Mouse (Mus musculus): Measurements from ENCODE around the gene Hoxd3.

Gene Hoxd3

DNA sequence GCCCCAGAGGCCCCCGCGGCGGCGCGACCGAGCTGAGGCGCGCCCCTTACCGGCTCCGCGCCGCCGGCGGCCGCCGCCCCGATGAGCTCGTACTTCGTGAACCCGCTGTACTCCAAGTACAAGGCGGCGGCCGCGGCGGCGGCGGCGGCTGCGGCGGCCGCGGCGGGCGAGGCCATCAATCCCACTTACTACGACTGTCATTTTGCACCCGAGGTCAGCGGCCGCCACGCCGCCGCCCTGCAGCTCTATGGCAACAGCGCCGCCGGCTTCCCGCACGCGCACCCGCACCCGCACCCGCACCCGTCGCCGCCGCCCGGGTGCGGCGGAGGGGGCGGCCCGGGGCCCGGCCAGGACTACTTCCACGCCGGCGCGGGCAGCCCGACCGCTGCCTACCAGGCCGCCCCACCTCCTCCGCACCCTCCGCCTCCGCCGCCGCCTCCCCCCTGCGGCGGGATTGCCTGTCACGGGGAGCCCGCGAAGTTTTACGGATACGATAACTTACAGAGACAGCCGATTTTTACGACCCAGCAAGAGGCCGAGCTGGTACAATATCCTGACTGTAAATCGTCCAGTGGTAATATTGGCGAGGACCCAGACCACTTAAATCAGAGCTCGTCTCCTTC is 6.1 kb upstream of the Hoxd3 start:
- no peak for DNase-seq (ENCODE audit: low read depth, low spot score)

DNA sequence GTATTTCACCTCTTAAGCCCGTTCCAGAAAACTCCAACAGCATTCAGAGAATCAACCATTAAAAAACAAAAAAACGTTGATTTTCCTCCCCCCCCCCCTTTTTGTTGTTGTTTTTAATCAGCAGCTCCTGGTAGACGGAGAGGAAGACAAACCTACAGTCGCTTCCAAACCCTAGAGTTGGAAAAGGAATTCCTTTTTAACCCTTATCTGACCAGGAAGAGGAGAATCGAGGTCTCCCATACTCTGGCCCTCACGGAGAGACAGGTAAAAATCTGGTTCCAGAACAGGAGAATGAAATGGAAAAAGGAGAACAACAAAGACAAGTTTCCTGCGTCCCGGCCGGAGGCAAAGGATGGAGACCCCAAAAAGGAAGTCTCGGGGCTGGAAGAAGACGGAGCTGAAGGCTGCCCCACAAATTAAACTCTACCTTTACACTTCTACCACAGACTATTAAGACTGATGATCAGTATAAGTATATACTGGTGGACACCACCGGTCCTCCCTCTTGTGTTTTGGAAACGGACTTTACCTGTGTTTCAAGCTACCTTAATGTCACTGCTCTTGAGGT is 5.2 kb upstream of the Hoxd3 start:
- no peak for DNase-seq (ENCODE audit: low read depth, low spot score)

- DNase-seq (ENCODE audit: low read depth, low spot score): no peak
Measured at GRCm38 (mm10) chr2:74707599-74707998, 4.1 kb upstream of the Hoxd3 start.

DNA sequence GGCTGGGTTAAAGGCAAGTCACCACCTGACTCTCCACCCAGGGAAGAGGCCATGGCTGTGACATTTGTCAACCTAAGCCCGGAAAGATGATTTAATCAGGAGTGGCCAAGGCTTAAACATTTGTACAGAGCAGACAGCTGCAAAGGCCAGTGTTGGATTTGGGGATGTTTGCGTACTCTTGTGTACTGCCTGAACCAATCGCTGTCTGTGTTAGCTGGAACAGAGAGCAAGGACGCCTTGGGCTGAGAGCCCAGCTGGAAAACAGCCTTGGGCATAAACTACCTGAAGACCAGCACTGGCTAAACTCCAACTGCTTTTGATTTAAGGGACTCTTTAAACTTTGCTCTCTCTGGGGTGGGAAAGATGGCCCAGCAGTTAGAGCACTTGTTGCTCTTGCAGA is 3.1 kb upstream of the Hoxd3 start:
- DNase-seq (ENCODE audit: low read depth, low spot score): no peak

GRCm38 (mm10) chr2:74709465-74710419 is 2.0 kb upstream of the Hoxd3 start:
- no peak for DNase-seq (ENCODE audit: low read depth, low spot score)

DNA sequence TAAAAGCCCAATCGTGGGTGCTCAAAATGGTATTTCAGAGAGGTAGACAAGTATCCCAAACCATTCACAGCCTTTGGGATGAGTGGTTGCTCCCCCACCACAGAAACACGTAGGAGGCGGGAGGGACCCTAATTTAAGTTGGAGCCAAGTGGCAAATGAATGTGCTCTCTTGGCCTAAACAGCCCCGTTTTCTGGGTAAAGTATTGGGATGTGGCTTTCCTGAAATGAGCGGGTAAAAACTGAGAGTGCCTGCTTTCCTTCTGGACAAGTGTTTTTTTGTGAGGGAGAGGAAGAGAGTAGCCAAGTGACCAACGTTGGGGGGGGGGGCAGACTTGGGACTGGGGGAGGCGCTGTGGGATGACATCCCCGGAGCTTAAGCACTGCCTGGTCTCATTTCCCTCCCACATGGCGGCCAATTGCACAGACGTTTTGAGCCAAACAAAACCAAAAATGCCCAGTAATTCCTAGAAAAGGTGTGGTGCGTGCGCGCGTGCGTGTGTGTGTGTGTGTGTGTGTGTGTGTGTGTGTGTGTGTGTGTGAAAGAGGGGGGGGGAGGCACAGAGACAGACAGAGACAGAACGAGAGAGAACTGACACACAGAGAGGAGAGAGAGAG is 691 bp upstream of the Hoxd3 start:
- DNase-seq (ENCODE audit: low read depth, low spot score): no peak

DNA sequence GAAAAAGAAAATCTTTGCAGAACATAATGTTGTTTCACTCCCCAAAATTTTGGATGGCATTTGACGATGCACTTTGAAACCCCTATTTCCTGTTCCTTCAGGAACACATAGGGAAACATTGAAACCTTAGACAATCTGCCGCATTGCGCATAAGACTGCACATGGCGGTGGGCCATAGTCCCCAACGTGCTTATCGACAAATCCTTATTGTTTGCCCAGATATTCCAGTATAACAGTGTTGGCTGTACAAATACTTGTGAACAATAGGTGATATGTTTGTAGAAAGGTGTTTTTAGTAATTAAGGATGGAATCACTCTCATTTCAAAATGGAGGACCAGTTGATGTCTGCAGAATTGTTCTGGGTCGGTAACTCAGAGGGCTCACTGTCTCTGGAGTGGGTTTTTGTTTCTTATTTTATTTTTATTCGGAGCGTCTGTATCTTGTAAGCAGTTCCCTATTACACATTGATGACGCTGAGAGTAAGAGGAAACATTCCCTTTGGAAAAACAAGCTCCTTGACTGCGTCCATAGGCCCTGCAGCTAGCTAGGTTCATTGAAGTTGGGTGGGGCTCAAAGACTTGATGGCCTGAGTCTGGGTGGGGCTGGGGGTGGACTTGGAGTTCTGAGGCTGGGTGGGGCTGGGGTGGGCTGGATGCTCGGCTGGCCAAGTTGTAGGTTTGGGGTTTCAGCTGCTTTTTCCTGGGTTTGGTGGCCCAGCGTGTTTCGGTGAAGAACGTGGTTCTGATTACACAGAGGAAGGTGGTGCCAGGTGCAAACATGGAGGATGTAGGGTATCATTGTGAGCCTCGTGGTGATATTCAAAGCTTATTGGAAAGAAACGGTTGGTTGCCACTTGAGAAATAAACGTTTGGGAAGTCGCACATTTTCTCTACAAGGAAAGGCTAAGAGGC is 1.8 kb downstream of the Hoxd3 start:
- no peak for DNase-seq (ENCODE audit: low read depth, low spot score)

GRCm38 (mm10) chr2:74714156-74714789 is 2.5 kb downstream of the Hoxd3 start:
- no peak for DNase-seq (ENCODE audit: low read depth, low spot score)

DNA sequence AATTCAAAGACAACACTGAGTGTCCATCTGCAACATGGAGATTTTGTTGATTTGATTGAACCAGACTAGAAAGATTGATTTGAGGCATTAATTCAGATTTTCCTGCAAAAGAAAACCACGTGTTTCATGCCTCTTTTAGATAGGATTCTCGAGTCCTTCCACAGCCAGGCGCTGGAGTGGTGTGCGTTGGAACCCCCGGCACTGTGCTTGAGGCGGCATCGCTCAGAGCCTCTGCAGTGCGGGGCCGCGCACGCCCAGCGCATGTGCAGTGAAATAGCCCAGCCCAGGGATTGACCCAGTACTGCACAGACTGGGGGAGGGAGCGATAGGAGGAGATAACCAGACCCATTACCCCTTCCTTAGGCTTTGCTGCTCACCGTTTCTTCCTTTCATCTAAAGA is 3.2 kb downstream of the Hoxd3 start:
- DNase-seq (ENCODE audit: low read depth, low spot score): no peak

DNA sequence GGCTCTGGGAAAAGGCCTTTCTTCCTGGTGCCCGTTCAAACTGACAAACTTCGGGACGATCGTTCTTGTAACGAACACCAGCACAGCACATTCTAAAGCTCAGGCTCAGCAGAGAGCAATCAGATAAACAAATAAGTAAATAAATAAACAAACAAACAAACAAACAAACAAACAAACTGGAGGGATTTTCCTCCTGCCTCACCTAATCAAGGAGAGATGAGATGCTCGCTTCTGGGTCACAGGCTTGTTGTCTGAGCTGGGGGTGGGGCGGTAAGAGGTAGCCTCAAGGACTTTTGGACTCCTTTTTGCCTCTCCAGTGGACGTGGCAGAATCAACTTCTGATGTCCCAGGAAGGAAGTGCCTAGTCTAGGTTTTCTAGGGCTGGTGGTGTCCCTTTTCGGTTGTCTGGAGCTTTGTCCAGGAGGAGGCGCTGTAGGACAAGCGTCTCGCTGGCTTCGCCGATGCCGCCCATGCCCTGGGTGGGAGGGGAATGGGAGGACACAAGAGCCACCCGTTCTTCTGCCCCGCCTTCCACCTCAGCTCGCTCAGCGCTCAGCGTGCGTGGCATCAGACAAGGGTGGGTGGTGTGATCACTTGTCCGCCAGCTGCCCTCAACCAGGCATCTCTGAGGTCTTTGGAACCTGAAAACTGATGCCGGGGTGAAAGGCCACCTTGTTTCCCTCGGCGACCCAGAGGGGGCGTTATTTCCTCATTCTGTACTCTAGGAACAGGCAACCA is 3.9 kb downstream of the Hoxd3 start:
- DNase-seq (ENCODE audit: low read depth, low spot score): no peak

GRCm38 (mm10) chr2:74720384-74720783 is 8.7 kb downstream of the Hoxd3 start:
- no peak for DNase-seq (ENCODE audit: low read depth, low spot score)

- DNase-seq (ENCODE audit: low read depth, low spot score): no peak
Measured at GRCm38 (mm10) chr2:74720955-74721491, 9.3 kb downstream of the Hoxd3 start.

- no peak for DNase-seq (ENCODE audit: low read depth, low spot score)
Measured at GRCm38 (mm10) chr2:74721882-74722281, 10.2 kb downstream of the Hoxd3 start.

GRCm38 (mm10) chr2:74722949-74723348 is 11.2 kb downstream of the Hoxd3 start:
- DNase-seq (ENCODE audit: low read depth, low spot score): no peak

GRCm38 (mm10) chr2:74724244-74725015 is 12.7 kb downstream of the Hoxd3 start:
- no peak for DNase-seq (ENCODE audit: low read depth, low spot score)

DNA sequence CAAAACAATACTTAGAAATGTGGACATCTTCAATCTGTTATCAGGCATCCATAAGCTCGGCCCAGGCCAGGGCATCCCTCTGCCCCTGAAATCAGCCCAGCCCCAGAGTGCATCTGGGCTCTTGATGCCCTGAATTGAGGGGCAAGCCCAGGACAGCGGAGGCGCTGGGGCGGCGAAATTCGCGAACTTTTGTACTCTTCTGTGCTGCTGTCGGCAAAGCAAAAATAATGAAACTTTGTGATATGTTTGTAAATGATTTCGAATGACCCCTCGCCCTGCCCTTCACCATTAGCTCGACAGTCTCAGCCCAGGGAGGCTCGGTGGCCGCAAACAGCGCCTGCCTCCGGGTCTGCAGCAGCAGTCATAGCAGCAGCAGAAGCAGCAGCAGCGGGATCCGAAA is 13.4 kb downstream of the Hoxd3 start:
- DNase-seq (ENCODE audit: low read depth, low spot score): no peak

GRCm38 (mm10) chr2:74726551-74726950 is 14.8 kb downstream of the Hoxd3 start, which contains the start of gene Gm28230:
Gm28230 (plus strand) TSS chr2:74726728.
- DNase-seq (ENCODE audit: low read depth, low spot score): no peak

DNA sequence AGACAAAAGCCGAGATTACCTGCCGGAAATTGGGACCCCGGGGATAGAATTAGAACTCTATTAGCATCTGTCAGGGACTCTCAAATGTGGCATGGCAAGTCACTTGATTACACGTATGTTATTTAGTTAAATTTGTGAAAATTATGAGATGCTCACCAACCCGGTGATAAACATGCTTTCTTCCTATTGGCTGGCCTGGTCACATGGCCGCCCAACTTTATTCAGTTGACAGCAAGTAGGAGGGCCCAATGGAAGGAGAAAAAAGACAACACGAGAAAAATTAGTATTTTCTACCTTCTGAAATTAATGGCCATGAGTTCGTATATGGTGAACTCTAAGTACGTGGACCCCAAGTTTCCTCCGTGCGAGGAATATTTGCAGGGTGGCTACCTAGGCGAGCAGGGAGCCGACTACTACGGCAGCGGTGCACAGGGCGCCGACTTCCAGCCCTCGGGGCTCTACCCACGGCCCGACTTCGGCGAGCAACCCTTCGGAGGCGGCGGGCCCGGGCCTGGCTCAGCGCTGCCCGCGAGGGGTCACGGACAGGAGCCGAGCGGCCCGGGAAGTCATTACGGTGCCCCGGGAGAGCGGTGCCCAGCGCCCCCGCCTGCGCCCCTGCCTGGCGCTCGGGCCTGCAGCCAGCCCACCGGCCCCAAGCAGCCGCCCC is 15.4 kb downstream of the Hoxd3 start:
- DNase-seq (ENCODE audit: low read depth, low spot score): no peak
